Mouse (Mus musculus) heart, postnatal 4 days (tissue): ENCODE measurements at regions not wholly inside any gene's neighbourhood (a gene's known extent, or its start where the extent isn't known, plus 50 kb on each side); places are given as distances from the start of the nearest gene placed in this dataset.

Source experiments
- DNase-seq: peaks from one replicate; pipeline ENCODE4 v3.0.0; 2021

GRCm38 (mm10) chr4:45713046-45713706, 85.6 kb upstream of the Aldh1b1 start:
- DNase-seq: no peak

GRCm38 (mm10) chr4:45703997-45704396, 94.8 kb upstream of the Aldh1b1 start:
- DNase-seq: no peak

GRCm38 (mm10) chr4:45699601-45700000, 99.2 kb upstream of the Aldh1b1 start:
- no peak for DNase-seq

- no peak for DNase-seq
Observed at GRCm38 (mm10) chr4:45695239-45695638, 103.6 kb upstream of the Aldh1b1 start.

GRCm38 (mm10) chr4:45689991-45690916, 108.6 kb upstream of the Aldh1b1 start:
- no peak for DNase-seq

- DNase-seq: no peak
Observed at GRCm38 (mm10) chr4:45689572-45689971, 109.2 kb upstream of the Aldh1b1 start.

GRCm38 (mm10) chr4:45688233-45688632, 110.6 kb upstream of the Aldh1b1 start:
- no peak for DNase-seq

GRCm38 (mm10) chr4:45685031-45685430, 113.8 kb upstream of the Aldh1b1 start:
- no peak for DNase-seq

- no peak for DNase-seq
Observed at GRCm38 (mm10) chr4:45683205-45683604, 115.6 kb upstream of the Aldh1b1 start.

GRCm38 (mm10) chr4:45682746-45683145, 116.1 kb upstream of the Aldh1b1 start:
- DNase-seq: no peak

GRCm38 (mm10) chr4:45676137-45676536, 122.7 kb upstream of the Aldh1b1 start:
- DNase-seq: no peak

GRCm38 (mm10) chr4:45674291-45674690, 124.5 kb upstream of the Aldh1b1 start:
- no peak for DNase-seq

- DNase-seq: no peak
Observed at GRCm38 (mm10) chr4:45673081-45673819, 125.6 kb upstream of the Aldh1b1 start.

GRCm38 (mm10) chr4:45672262-45673076, 126.4 kb upstream of the Aldh1b1 start:
- DNase-seq: no peak

GRCm38 (mm10) chr4:45664372-45664771, 132.1 kb upstream of the Shb start:
- no peak for DNase-seq

GRCm38 (mm10) chr4:45657350-45657978, 125.2 kb upstream of the Shb start:
- no peak for DNase-seq

GRCm38 (mm10) chr4:45655780-45656179, 123.5 kb upstream of the Shb start:
- no peak for DNase-seq

GRCm38 (mm10) chr4:45654804-45655155, 122.5 kb upstream of the Shb start:
- DNase-seq: no peak

- no peak for DNase-seq
Observed at GRCm38 (mm10) chr4:45654019-45654803, 121.9 kb upstream of the Shb start.

GRCm38 (mm10) chr4:45648884-45649577, 116.8 kb upstream of the Shb start:
- no peak for DNase-seq
